Mouse (Mus musculus): ENCODE results near the gene Abhd8. TPM values are rescaled to one million over a fixed set of nuclear protein-coding genes. Genes with fewer than 3 reads are reported as not detected.

Abhd8 gene
- total and polyA plus RNA-seq, 3 experiments: 6.0 to 33.2 (median 8.5) TPM

- Histone ChIP-seq H3K79me2 (replicated peaks; ENCODE audit: control insufficient read depth, extremely low read depth, insufficient read depth, poor library complexity, severe bottlenecking) (no peaks in the 10 kb centered on the region), H3K4me2 (ENCODE audit: insufficient read depth, low read depth, poor library complexity, severe bottlenecking) (no peak overlapping the region), H3K9me3 (replicated peaks; ENCODE audit: low read length) (no peaks in the 10 kb centered on the region), H3K4me1 (ENCODE audit: control insufficient read depth in 1 of 2, insufficient read depth in 2 of 2) (peaks cover 2 to 8% of the 10 kb centered on the region in 2 experiments; a peak in 3 of 4 replicates), H3K9ac (ENCODE audit: insufficient read depth, low read depth) (no peak overlapping the region), H3K4me3 (replicated peaks in 1 of 3; ENCODE audit: low read depth in 2 of 3, low read length in 2 of 3, poor library complexity in 1 of 3) (no peak overlapping the region), H3K27ac (ENCODE audit: insufficient read depth, low read depth) (no peak overlapping the region), H3K27me3 (replicated peaks) (peaks cover 53% of the 10 kb centered on the region), H3K36me3 (replicated peaks in 1 of 2; ENCODE audit: control insufficient read depth in 1 of 2, insufficient read depth in 1 of 2, low read length in 1 of 2) (no peaks in the 10 kb centered on the region)
- in situ Hi-C loops (cut with MboI; ENCODE audit: low pct_ligation_motif_present, low pct_unique_long_range_greater_than_20kb, low sequenced_read_pairs): loop anchor here (10.0 kb wide), 1 partner anchor 61 kb away; no protein-coding TSS in a partner anchor
- no peak for TF ChIP-seq ETS1 (conservative IDR thresholded peaks at IDR 0.05; ENCODE audit: low read depth, low read length)
- TF ChIP-seq JUN (IDR thresholded peaks at IDR 0.05; ENCODE audit: insufficient read depth, low read depth, low read length): no peak
- TF ChIP-seq ELF1 (IDR thresholded peaks at IDR 0.05; ENCODE audit: low read depth, low read length): no peak
- TF ChIP-seq SIN3A (IDR thresholded peaks at IDR 0.05; ENCODE audit: low read length): no peak
- TF ChIP-seq TBP (conservative IDR thresholded peaks at IDR 0.05; ENCODE audit: low read depth, low read length): no peak
- no peak for TF ChIP-seq JUND (conservative IDR thresholded peaks at IDR 0.05; ENCODE audit: low read depth, low read length)
- no peak for TF ChIP-seq MXI1 (IDR thresholded peaks at IDR 0.05; ENCODE audit: low read depth, low read length)
- no peak for TF ChIP-seq MYC (IDR thresholded peaks at IDR 0.05; ENCODE audit: low read depth, low read length)
- no peak for TF ChIP-seq IRF4 (IDR thresholded peaks at IDR 0.05; ENCODE audit: low read depth, low read length)
- no peak for TF ChIP-seq ZC3H11A (IDR thresholded peaks at IDR 0.05; ENCODE audit: low read depth, low read length)
- TF ChIP-seq POLR2AphosphoS2 (IDR thresholded peaks at IDR 0.05; ENCODE audit: low read depth, low read length): no peak
- no peak for TF ChIP-seq CTCF (conservative IDR thresholded peaks at IDR 0.05 in 1 of 2, IDR thresholded peaks at IDR 0.05 in 1 of 2; ENCODE audit: low read depth in 2 of 2, low read length in 2 of 2)
- TF ChIP-seq GABPA (IDR thresholded peaks at IDR 0.05; ENCODE audit: insufficient replicate concordance, low read depth, low read length): no peak
- TF ChIP-seq RAD21 (IDR thresholded peaks at IDR 0.05; ENCODE audit: low read depth, low read length): no peak
- TF ChIP-seq NELFE (IDR thresholded peaks at IDR 0.05; ENCODE audit: low read depth, low read length): no peak
- TF ChIP-seq BHLHE40 (IDR thresholded peaks at IDR 0.05; ENCODE audit: low read depth, low read length): no peak
- no peak for TF ChIP-seq TCF12 (IDR thresholded peaks at IDR 0.05; ENCODE audit: low read depth, low read length)
- DNase-seq (ENCODE audit: extremely low read depth): no peak
- dilution Hi-C loops (cut with MboI; ENCODE audit: extremely low pct_ligation_motif_present, extremely low pct_unique_long_range_greater_than_20kb, low sequenced_read_pairs): no loop called here
Measured at GRCm38 (mm10) chr8:71505326-71505725, 41.9 kb upstream of the Abhd8 start.

GRCm38 (mm10) chr8:71504349-71504748 is 40.9 kb upstream of the Abhd8 start:
- H3K9me3 ChIP-seq (replicated peaks; ENCODE audit: low read length): no peaks in the 10 kb centered on the region
- dilution Hi-C loops (cut with MboI; ENCODE audit: extremely low pct_ligation_motif_present, extremely low pct_unique_long_range_greater_than_20kb, low sequenced_read_pairs): no loop called here
- H3K27ac ChIP-seq (ENCODE audit: insufficient read depth, low read depth): no peak overlapping the region
- no peaks in the 10 kb centered on the region for H3K79me2 ChIP-seq (replicated peaks; ENCODE audit: control insufficient read depth, extremely low read depth, insufficient read depth, poor library complexity, severe bottlenecking)
- H3K36me3 ChIP-seq (replicated peaks in 1 of 2; ENCODE audit: control insufficient read depth in 1 of 2, insufficient read depth in 1 of 2, low read length in 1 of 2): peaks cover 0 to 2% of the 10 kb centered on the region in 2 experiments
- peaks cover 43% of the 10 kb centered on the region for H3K27me3 ChIP-seq (replicated peaks)
- H3K4me3 ChIP-seq (replicated peaks in 1 of 3; ENCODE audit: low read depth in 2 of 3, low read length in 2 of 3, poor library complexity in 1 of 3): no peak overlapping the region
- DNase-seq (ENCODE audit: extremely low read depth): no peak
- no peak overlapping the region for H3K4me2 ChIP-seq (ENCODE audit: insufficient read depth, low read depth, poor library complexity, severe bottlenecking)
- in situ Hi-C loops (cut with MboI; ENCODE audit: low pct_ligation_motif_present, low pct_unique_long_range_greater_than_20kb, low sequenced_read_pairs): loop anchor here (10.0 kb wide), 1 partner anchor 60 kb away; no protein-coding TSS in a partner anchor
- no peak overlapping the region for H3K9ac ChIP-seq (ENCODE audit: insufficient read depth, low read depth)
- TF ChIP-seq NELFE (IDR thresholded peaks at IDR 0.05; ENCODE audit: low read depth, low read length) (no peak), MYC (IDR thresholded peaks at IDR 0.05; ENCODE audit: low read depth, low read length) (no peak), NRF1 (IDR thresholded peaks at IDR 0.05; ENCODE audit: low read depth, low read length) (no peak), ZMIZ1 (IDR thresholded peaks at IDR 0.05; ENCODE audit: low read depth, low read length) (no peak), USF1 (IDR thresholded peaks at IDR 0.05; ENCODE audit: low read depth, low read length) (no peak), RCOR1 (conservative IDR thresholded peaks at IDR 0.05; ENCODE audit: low read depth, low read length) (no peak), EP300 (IDR thresholded peaks at IDR 0.05; ENCODE audit: low read length) (no peak), POLR2AphosphoS2 (IDR thresholded peaks at IDR 0.05; ENCODE audit: low read depth, low read length) (no peak), PAX5 (IDR thresholded peaks at IDR 0.05; ENCODE audit: low read length) (no peak), UBTF (IDR thresholded peaks at IDR 0.05; ENCODE audit: low read depth, low read length) (no peak)
- peaks cover 2 to 8% of the 10 kb centered on the region in 2 experiments; a peak in 3 of 4 replicates for H3K4me1 ChIP-seq (ENCODE audit: control insufficient read depth in 1 of 2, insufficient read depth in 2 of 2)

Data from CH12.LX (cell line).